Mouse (Mus musculus) cerebellum, adult 2 months (tissue): Measurements from ENCODE around the gene Ptprb. TPM values are rescaled to one million over a fixed set of nuclear protein-coding genes. Genes with fewer than 3 reads are reported as not detected.
A peak's percentile ranks its signal among the peaks of the same experiment; 100 is the strongest.

Experiments used
- DNase-seq, 2 experiments: peaks; one replicate each; pipeline ENCODE4 v3.0.0; 2021
- H3K27ac ChIP-seq: fragments of 200-500 bp; 2 replicates; pipeline ENCODE4 v1.5.1; 2012; ENCODE audit warnings: low read length, control low read depth, inconsistent platforms; ENCODE audit not compliant: insufficient read depth
- H3K27me3 ChIP-seq: fragments of 200-500 bp; 2 replicates; pipeline ENCODE4 v1.6.1; 2012; ENCODE audit warnings: inconsistent platforms, mild to moderate bottlenecking, low read length, moderate library complexity; ENCODE audit not compliant: control insufficient read depth, insufficient read depth
- H3K4me1 ChIP-seq: fragments of 200-500 bp; 2 replicates; pipeline ENCODE4 v1.6.1; 2011; ENCODE audit warnings: low read length; ENCODE audit not compliant: control insufficient read depth, insufficient read depth
- H3K4me3 ChIP-seq: fragments of 200-500 bp; replicated peaks from 2 replicates; pipeline ENCODE3; 2011; ENCODE audit warnings: mild to moderate bottlenecking, low read depth, low read length, control low read depth; ENCODE audit not compliant: insufficient read depth
- CTCF ChIP-seq: fragments of 200-500 bp; IDR thresholded peaks from 2 replicates; pipeline ENCODE4 v1.5.1; 2011; ENCODE audit warnings: low read depth, mild to moderate bottlenecking, control low read depth, low read length, moderate library complexity, borderline replicate concordance; ENCODE audit not compliant: insufficient read depth
- POLR2A ChIP-seq: fragments of 200-500 bp; IDR thresholded peaks from 2 replicates; pipeline ENCODE4 v1.6.1; 2011; ENCODE audit warnings: low read length, control low read depth, borderline replicate concordance; ENCODE audit not compliant: insufficient read depth
- WGBS: fragments of 180-500 bp; shearing (Covaris S2); methylation state at CpG from one replicate; pipeline ENCODE4 v1.1.7; 2018; 5-methylcytosine and 5-hydroxymethylcytosine counted together
- polyA plus RNA-seq: library from polyadenylated mRNA; depleted of rRNA; stranded (reverse); fragments of >200 nt; gene quantifications from 2 replicates; pipeline ENCODE4 v1.2.3, GENCODE M21; 2012

The Ptprb gene
- polyA plus RNA-seq, 1 experiment, result 8.4 TPM

GRCm38 (mm10) chr10:116402742-116403425 lies 127.6 kb downstream of the Ptprb start:
- Histone ChIP-seq H3K4me1 (peaks cover 6% of the 10 kb centered on the region; the same call in 1 of the 2 replicates), H3K27me3 (no peaks in the 10 kb centered on the region), H3K27ac (no peak overlapping the region), H3K4me3 (no peak overlapping the region)
- peak; percentile 20 to 51 for DNase-seq
- WGBS, result 52% methylated on average over 6 of the region's 6 CpGs
- TF ChIP-seq POLR2A (no peak), CTCF (no peak)

- no peaks in the 10 kb centered on the region for H3K27me3 ChIP-seq
- 24% methylated on average over 4 of the region's 4 CpGs for WGBS
- TF ChIP-seq POLR2A (no peak), CTCF (no peak)
- no peak overlapping the region for H3K4me3 ChIP-seq
- no peak overlapping the region for H3K27ac ChIP-seq
- peaks cover 6% of the 10 kb centered on the region; the same call in 1 of the 2 replicates for H3K4me1 ChIP-seq
- DNase-seq, result no peak
These were observed 128.4 kb downstream of the Ptprb start for GRCm38 (mm10) chr10:116403679-116404078.

- TF ChIP-seq CTCF, result no peak
- no peak for DNase-seq
- WGBS, result 96% methylated on average over 6 of the region's 6 CpGs
- peaks cover 6% of the 10 kb centered on the region; the same call in 1 of the 2 replicates for H3K4me1 ChIP-seq
- no peaks in the 10 kb centered on the region for H3K27me3 ChIP-seq
- H3K4me3 ChIP-seq, result no peak overlapping the region
- H3K27ac ChIP-seq, result no peak overlapping the region
These were observed 129.7 kb downstream of the Ptprb start for GRCm38 (mm10) chr10:116405011-116405410.

- no peak for TF ChIP-seq POLR2A
- TF ChIP-seq CTCF, result no peak
- 16% methylated on average over 19 of the region's 19 CpGs for WGBS
- no peaks in the 10 kb centered on the region for H3K27me3 ChIP-seq
- H3K4me3 ChIP-seq, result no peak overlapping the region
- H3K4me1 ChIP-seq, result peaks cover 6% of the 10 kb centered on the region; the same call in 1 of the 2 replicates
- H3K27ac ChIP-seq, result no peak overlapping the region
- DNase-seq, result peak; percentile 14 to 18
These were observed 132.5 kb downstream of the Ptprb start for GRCm38 (mm10) chr10:116407684-116408359.

- TF ChIP-seq POLR2A (no peak), CTCF (no peak)
- DNase-seq, result no peak
- Histone ChIP-seq H3K4me3 (no peak overlapping the region), H3K4me1 (no peaks in the 10 kb centered on the region), H3K27ac (no peak overlapping the region), H3K27me3 (no peaks in the 10 kb centered on the region)
- whole genome bisulfite sequencing, result 72% methylated on average over 9 of the region's 9 CpGs
These were observed 135.5 kb downstream of the Ptprb start for GRCm38 (mm10) chr10:116410826-116411225.

- no peaks in the 10 kb centered on the region for H3K4me1 ChIP-seq
- no peak for DNase-seq
- TF ChIP-seq POLR2A (no peak), CTCF (no peak)
- H3K27me3 ChIP-seq, result no peaks in the 10 kb centered on the region
- no peak overlapping the region for H3K4me3 ChIP-seq
- 49% methylated on average over 6 of the region's 6 CpGs for WGBS
- H3K27ac ChIP-seq, result no peak overlapping the region
These were observed 140.8 kb downstream of the Ptprb start for GRCm38 (mm10) chr10:116416142-116416541.

GRCm38 (mm10) chr10:116416726-116417125 lies 141.4 kb downstream of the Ptprb start:
- H3K4me1 ChIP-seq, result no peaks in the 10 kb centered on the region
- H3K27ac ChIP-seq, result no peak overlapping the region
- no peaks in the 10 kb centered on the region for H3K27me3 ChIP-seq
- WGBS, result 57% methylated on average over 5 of the region's 5 CpGs
- no peak for DNase-seq
- H3K4me3 ChIP-seq, result no peak overlapping the region
- TF ChIP-seq POLR2A, result no peak
- no peak for TF ChIP-seq CTCF
